Mouse (Mus musculus) thymus, postnatal 25 days (tissue): ENCODE measurements around the gene Osbp.
A peak's percentile ranks its signal among the peaks of the same experiment; 100 is the strongest.
"Not testable (repeated sequence)": the region's sequence is repeated elsewhere in the genome, so short reads cannot be mapped to it uniquely, and the experiment has no call there.

ENCODE experiments used
- DNase-seq: peaks from one replicate; pipeline ENCODE4 v3.0.0; 2022

The Osbp gene

GRCm38 (mm10) chr19:11965023-11965942 is at the start of gene Osbp:
Gene Osbp, plus strand, starts transcription at chr19:11965941.
- DNase-seq = peak; percentile 98

- DNase-seq = no peak
Measured at GRCm38 (mm10) chr19:11922068-11922467, 43.7 kb upstream of the Osbp start.

GRCm38 (mm10) chr19:11922515-11922914 is 43.2 kb upstream of the Osbp start:
- not testable (repeated sequence) for DNase-seq

- no peak for DNase-seq
Measured at GRCm38 (mm10) chr19:11926380-11926779, 39.4 kb upstream of the Osbp start.

DNA sequence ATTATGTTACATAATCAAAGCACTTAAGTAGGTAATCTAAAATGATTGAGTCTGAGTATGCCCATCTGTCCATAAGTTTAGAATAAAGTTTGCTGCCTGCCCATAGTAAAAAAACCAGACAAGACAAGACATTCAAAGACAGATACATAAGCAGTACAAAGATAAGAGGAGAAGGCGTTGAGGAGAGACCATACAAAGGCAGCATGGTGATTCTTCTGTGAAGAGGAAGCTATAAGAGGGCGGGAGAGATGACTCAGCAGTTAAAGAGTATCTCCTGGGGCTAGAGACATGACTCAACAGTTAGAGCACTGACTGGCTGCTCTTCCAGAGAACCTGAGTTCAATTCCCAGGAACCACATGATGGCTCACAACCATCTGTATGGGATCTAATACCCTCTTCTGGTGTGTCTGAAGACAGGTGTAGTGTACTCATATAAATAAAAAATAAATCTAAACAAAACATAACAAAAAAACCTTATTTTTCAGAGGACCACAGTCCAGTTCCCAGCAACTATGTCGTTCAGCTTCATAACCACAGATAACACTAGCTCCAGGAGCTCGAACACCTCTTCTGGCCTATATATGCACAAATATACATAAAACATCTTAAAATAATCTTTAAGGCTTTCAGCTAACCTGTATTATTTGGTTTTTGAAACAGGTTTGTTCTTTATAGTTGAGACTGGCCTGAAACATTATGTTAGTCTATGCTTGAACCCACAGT is 37.6 kb upstream of the Osbp start:
- no peak for DNase-seq

DNA sequence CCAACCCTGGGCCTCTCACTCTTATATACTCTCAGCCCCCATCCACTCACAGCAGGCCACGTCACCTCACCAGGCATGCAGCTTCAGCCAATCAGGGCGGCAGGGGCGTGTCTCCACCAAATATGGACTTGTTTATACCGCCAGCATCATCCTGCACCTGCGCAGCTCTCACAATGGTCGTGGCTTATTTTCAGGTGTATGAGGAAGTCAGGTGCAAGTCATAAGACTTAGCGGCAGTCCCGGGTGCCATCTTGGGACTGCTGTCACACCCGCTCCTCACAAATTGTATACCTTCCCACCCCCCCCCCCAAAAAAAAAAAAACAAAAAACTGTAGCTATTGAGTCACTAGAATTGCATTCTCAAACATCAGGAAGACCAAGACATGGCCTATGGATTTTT is 19.3 kb upstream of the Osbp start:
- DNase-seq = not testable (repeated sequence)

GRCm38 (mm10) chr19:11949878-11950277 is 15.9 kb upstream of the Osbp start:
- DNase-seq = no peak

DNA sequence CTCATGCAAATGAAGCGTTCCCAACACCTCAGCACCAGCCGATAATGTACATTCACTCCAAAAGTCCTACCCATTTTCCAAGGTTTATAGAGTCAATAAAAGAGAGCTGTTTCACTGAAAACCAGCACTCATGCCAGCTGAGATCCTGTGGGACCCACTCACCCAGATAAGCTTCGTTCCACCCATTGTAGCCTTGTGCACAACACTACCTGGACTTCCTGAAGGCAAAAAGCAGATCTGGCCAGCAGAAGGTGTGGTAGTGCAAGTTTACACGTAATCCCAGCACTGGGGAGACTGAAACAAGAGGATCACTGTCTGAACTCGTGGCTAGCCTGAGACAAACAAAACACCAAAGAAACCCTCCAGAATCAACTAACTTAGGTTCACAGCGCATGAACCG is 15.0 kb upstream of the Osbp start:
- no peak for DNase-seq

GRCm38 (mm10) chr19:11954206-11954605 is 11.5 kb upstream of the Osbp start:
- no peak for DNase-seq

DNA sequence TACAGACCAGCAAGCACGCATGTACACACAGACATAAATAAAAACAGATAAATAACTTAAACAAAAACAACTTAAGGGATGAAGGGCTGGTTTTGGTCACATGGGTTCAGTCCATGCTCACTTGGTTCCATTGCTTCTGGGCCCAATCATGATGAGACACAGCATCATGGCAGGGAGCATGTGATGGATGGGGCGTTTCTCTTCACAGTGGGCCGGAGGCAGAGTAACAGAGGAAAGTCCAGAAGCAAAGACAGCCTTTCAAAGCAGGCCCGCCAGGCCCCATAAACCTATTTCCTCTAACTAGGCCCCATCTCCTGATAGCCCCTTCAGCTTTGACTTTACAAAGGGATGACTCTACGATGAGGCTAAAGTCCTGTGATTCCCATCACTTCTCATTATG is 9.1 kb upstream of the Osbp start:
- DNase-seq = no peak

DNA sequence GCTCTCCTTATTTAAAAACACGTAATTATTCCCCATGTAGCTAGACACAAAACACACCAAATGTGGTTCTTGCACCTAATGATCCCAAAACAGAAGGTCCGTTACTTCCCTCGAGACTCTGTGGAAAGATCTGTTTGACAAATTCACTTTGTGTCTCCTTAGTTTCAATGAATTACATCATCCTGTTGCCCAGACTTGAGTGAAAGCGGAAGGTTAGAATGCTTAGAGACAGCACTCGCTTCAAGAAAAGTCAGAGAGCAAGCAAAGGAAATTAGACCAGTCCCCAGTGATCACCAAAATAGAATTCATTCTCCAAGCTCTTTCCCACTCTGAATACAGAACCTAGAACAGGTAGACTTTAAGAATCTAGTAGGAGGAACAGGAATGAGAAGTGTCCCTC is 8.3 kb upstream of the Osbp start:
- DNase-seq = no peak

DNA sequence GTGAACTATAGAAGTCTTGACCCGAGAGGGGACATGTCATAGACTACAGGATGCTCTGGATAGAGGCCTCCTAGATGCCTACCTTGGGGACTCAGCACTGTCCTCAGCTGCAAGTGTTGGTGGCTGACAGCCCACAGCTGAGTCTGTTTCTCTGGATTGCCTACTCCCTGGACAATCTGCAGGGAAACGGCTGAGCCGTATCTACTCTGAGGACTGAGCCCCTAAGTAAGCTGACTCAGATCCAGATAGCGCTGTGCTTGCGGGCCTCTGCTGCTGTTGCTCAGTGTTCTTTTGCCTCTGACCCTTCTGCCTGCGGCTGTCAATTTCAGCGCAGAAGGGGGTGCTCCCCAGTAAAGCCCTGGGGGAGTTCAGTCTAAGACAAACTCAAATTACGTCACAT is 7.9 kb upstream of the Osbp start:
- DNase-seq = no peak

DNA sequence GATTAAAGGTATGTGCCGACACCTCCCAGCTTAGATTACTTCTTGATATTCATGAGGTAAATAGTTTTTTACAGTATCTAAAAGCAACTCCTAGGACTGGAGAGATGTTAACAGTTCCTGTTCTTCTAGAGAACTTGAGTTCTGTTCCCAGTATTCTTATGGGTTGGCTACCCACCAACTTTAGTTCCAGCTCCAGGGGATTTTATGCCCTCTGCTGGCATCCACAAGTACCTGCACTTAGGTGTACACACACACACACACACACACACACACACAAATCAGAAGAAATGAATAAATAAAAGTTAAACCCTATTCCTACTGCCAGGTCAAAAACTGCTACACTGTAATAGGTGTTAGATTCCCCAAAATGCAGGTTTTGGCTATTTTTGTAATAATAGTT is 1.5 kb upstream of the Osbp start:
- DNase-seq = no peak

GRCm38 (mm10) chr19:11966201-11966636 is 478 bp downstream of the Osbp start:
- DNase-seq = peak; percentile 52

- no peak for DNase-seq
Measured at GRCm38 (mm10) chr19:11969155-11970050, 3.7 kb downstream of the Osbp start.

- DNase-seq = no peak
Measured at GRCm38 (mm10) chr19:11973511-11974222, 7.9 kb downstream of the Osbp start.

DNA sequence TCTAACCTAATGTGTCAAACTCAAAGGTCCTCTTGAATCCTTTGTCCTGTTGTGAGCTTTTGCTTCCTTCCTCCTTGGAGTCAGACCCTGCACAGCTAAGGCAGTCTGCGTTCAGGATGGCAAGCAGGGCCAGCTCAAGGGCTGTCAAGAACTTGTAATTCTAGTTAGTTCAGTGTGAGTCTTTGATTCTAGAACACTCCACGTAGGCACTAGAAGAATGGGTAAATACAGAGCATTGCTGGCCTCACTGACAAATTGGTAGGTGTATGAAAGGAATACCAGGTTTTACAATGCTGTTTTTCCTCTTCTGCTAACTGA is 8.4 kb downstream of the Osbp start:
- no peak for DNase-seq

DNA sequence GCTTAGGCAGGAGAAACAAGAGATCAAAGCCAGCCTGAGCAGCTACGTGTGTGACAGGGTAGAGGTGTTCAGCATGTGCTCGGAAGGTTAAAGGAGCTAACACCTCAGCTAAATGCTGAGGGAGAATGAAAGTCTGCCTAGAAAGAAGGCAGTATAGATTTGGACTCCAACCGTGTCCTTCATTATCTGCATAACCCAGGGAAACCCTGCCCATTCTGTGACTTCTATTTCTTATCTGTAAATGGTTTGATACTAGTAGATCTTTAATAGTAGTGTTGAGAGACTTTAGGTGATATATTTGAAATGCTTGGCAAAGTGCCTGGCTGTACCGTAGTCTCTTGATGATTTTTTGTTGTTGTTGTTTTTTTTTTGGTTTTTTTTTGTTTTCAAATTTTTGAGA is 9.9 kb downstream of the Osbp start:
- DNase-seq = no peak

DNA sequence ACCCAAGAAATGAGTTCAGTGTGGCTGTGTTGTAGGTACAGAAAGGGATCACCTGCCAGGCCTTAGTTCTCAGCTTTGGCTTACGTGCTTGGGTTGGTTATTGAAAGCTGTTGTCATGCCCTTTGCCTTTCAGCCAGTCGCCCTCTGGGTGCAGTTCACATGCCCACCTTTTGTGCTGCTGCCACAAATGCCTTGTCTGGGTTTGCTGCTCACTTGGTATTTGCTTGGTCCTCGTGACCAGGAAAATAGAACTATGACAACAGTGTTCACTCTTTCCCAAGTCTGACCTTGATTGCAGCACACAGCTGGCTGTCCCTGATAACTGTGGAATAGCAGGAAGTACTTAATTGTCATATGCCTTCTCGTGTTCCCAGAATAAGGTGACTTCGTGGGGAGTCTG is 11.6 kb downstream of the Osbp start:
- DNase-seq = no peak

- no peak for DNase-seq
Measured at GRCm38 (mm10) chr19:11980471-11980870, 14.7 kb downstream of the Osbp start.

DNA sequence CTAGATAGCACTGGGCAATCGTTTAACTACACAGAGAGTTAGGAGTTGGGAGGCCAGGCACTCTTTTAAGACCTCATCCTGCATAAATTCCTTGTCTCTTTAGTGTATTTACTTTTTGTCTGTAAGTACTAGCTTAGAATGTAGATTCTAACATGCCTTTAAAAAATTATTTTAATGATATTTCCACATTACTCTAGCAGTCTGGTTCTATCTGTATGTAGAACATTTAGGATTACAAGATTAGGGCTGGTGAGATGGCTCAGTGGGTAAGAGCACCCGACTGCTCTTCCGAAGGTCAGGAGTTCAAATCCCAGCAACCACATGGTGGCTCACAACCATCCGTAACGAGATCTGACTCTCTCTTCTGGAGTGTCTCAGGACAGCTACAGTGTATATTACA is 18.9 kb downstream of the Osbp start:
- DNase-seq = not testable (repeated sequence)

- DNase-seq = no peak
Measured at GRCm38 (mm10) chr19:11987841-11988240, 22.1 kb downstream of the Osbp start.

- DNase-seq = no peak
Measured at GRCm38 (mm10) chr19:11989334-11989733, 23.6 kb downstream of the Osbp start.
